Mouse (Mus musculus) cerebellum, adult 2 months (tissue): ENCODE data around the gene Phgr1. TPM values are rescaled to one million over a fixed set of nuclear protein-coding genes. Genes with fewer than 3 reads are reported as not detected.

Experiments
- DNase-seq, 2 experiments: peaks; one replicate each; pipeline ENCODE4 v3.0.0; 2021
- H3K27ac ChIP-seq: fragments of 200-500 bp; 2 replicates; pipeline ENCODE4 v1.5.1; 2012; ENCODE audit warnings: low read length, control low read depth, inconsistent platforms; ENCODE audit not compliant: insufficient read depth
- H3K27me3 ChIP-seq: fragments of 200-500 bp; 2 replicates; pipeline ENCODE4 v1.6.1; 2012; ENCODE audit warnings: inconsistent platforms, mild to moderate bottlenecking, low read length, moderate library complexity; ENCODE audit not compliant: control insufficient read depth, insufficient read depth
- H3K4me1 ChIP-seq: fragments of 200-500 bp; 2 replicates; pipeline ENCODE4 v1.6.1; 2011; ENCODE audit warnings: low read length; ENCODE audit not compliant: control insufficient read depth, insufficient read depth
- H3K4me3 ChIP-seq: fragments of 200-500 bp; replicated peaks from 2 replicates; pipeline ENCODE3; 2011; ENCODE audit warnings: mild to moderate bottlenecking, low read depth, low read length, control low read depth; ENCODE audit not compliant: insufficient read depth
- CTCF ChIP-seq: fragments of 200-500 bp; IDR thresholded peaks from 2 replicates; pipeline ENCODE4 v1.5.1; 2011; ENCODE audit warnings: low read depth, mild to moderate bottlenecking, control low read depth, low read length, moderate library complexity, borderline replicate concordance; ENCODE audit not compliant: insufficient read depth
- POLR2A ChIP-seq: fragments of 200-500 bp; IDR thresholded peaks from 2 replicates; pipeline ENCODE4 v1.6.1; 2011; ENCODE audit warnings: low read length, control low read depth, borderline replicate concordance; ENCODE audit not compliant: insufficient read depth
- WGBS: fragments of 180-500 bp; shearing (Covaris S2); methylation state at CpG from one replicate; pipeline ENCODE4 v1.1.7; 2018; 5-methylcytosine and 5-hydroxymethylcytosine counted together
- polyA plus RNA-seq: library from polyadenylated mRNA; depleted of rRNA; stranded (reverse); fragments of >200 nt; gene quantifications from 2 replicates; pipeline ENCODE4 v1.2.3, GENCODE M21; 2012

The Phgr1 gene
- polyA plus RNA-seq, 1 experiment: not detected

GRCm38 (mm10) chr2:118730622-118730915 is 42.0 kb upstream of the Phgr1 start:
- 35% methylated on average over 3 of the region's 3 CpGs for WGBS
- Histone ChIP-seq H3K27ac (no peak overlapping the region), H3K27me3 (no peaks in the 10 kb centered on the region), H3K4me3 (no peak overlapping the region), H3K4me1 (peaks cover 3% of the 10 kb centered on the region; the same call in 1 of the 2 replicates)
- no peak for DNase-seq
- TF ChIP-seq POLR2A (no peak), CTCF (0 out of 2 replicates have a peak, but pooled peaks have one; percentile 12)

- Histone ChIP-seq H3K27me3 (no peaks in the 10 kb centered on the region), H3K4me1 (peaks cover 3% of the 10 kb centered on the region; the same call in 1 of the 2 replicates), H3K4me3 (no peak overlapping the region), H3K27ac (no peak overlapping the region)
- 85% methylated on average over 5 of the region's 5 CpGs for WGBS
- no peak for DNase-seq
- no peak for TF ChIP-seq POLR2A
- no peak for TF ChIP-seq CTCF
Observed at GRCm38 (mm10) chr2:118731981-118732380, 40.6 kb upstream of the Phgr1 start.

- no peak for DNase-seq
Observed at GRCm38 (mm10) chr2:118733341-118733740, 39.2 kb upstream of the Phgr1 start.

GRCm38 (mm10) chr2:118740341-118740740 is 32.2 kb upstream of the Phgr1 start:
- 68% methylated on average over 3 of the region's 3 CpGs for WGBS
- H3K4me1 ChIP-seq: no peaks in the 10 kb centered on the region
- no peaks in the 10 kb centered on the region for H3K27me3 ChIP-seq
- H3K4me3 ChIP-seq: no peak overlapping the region
- DNase-seq: no peak
- TF ChIP-seq CTCF (no peak), POLR2A (no peak)
- no peak overlapping the region for H3K27ac ChIP-seq

More at GRCm38 (mm10) chr2:118733341-118733740, 39.2 kb upstream of the Phgr1 start:
- WGBS: 20% methylated on average over 5 of the region's 5 CpGs
- Histone ChIP-seq H3K27ac (no peak overlapping the region), H3K4me3 (no peak overlapping the region), H3K4me1 (peaks cover 3% of the 10 kb centered on the region; the same call in 1 of the 2 replicates), H3K27me3 (no peaks in the 10 kb centered on the region)
- no peak for TF ChIP-seq CTCF
- no peak for TF ChIP-seq POLR2A

GRCm38 (mm10) chr2:118741183-118741582 is 31.4 kb upstream of the Phgr1 start:
- TF ChIP-seq POLR2A (no peak), CTCF (no peak)
- Histone ChIP-seq H3K4me1 (no peaks in the 10 kb centered on the region), H3K4me3 (no peak overlapping the region), H3K27ac (no peak overlapping the region), H3K27me3 (no peaks in the 10 kb centered on the region)
- 63% methylated on average over 9 of the region's 9 CpGs for WGBS
- DNase-seq: no peak

GRCm38 (mm10) chr2:118743261-118743943 is 29.2 kb upstream of the Phgr1 start:
- Histone ChIP-seq H3K4me1 (0 out of 2 replicates have a peak, but pooled peaks cover 5% of the 10 kb centered on the region), H3K27me3 (no peaks in the 10 kb centered on the region), H3K27ac (no peak overlapping the region), H3K4me3 (no peak overlapping the region)
- 36% methylated on average over 8 of the region's 8 CpGs for WGBS
- peak; percentile 64; the same call in 1 of the 2 replicates for TF ChIP-seq CTCF
- no peak for TF ChIP-seq POLR2A
- DNase-seq: peak; percentile 43 to 68

- Histone ChIP-seq H3K27ac (no peak overlapping the region), H3K4me3 (no peak overlapping the region), H3K4me1 (peaks cover 11% of the 10 kb centered on the region; the same call in 1 of the 2 replicates), H3K27me3 (no peaks in the 10 kb centered on the region)
- TF ChIP-seq CTCF: no peak
- TF ChIP-seq POLR2A: no peak
- DNase-seq: no peak
- 36% methylated on average over 7 of the region's 7 CpGs for WGBS
Observed at GRCm38 (mm10) chr2:118744621-118745020, 27.9 kb upstream of the Phgr1 start.

GRCm38 (mm10) chr2:118745232-118745884 is 27.2 kb upstream of the Phgr1 start, which contains the start of gene Inafm2:
Inafm2 (plus strand) TSS chr2:118745758.
- TF ChIP-seq CTCF: no peak
- peak; percentile 52 for TF ChIP-seq POLR2A
- H3K27ac ChIP-seq: peak within 1 kb of the TSS; percentile 58
- H3K4me1 ChIP-seq: peaks cover 14% of the 10 kb centered on the region
- WGBS: under 1% methylated on average over 57 of the region's 57 CpGs
- DNase-seq: peak; percentile 91 to 93
- H3K27me3 ChIP-seq: no peaks in the 10 kb centered on the region
- peak within 1 kb of the TSS; percentile 97 for H3K4me3 ChIP-seq
